Mouse (Mus musculus) induced T-regulatory cell, adult 2 months (primary cell): ENCODE data around the gene Phactr3.

ENCODE experiments used
- DNase-seq: peaks from one replicate; pipeline ENCODE4 v3.0.0-alpha.2; 2012; ENCODE audit warnings: low read depth

Phactr3 gene

DNA sequence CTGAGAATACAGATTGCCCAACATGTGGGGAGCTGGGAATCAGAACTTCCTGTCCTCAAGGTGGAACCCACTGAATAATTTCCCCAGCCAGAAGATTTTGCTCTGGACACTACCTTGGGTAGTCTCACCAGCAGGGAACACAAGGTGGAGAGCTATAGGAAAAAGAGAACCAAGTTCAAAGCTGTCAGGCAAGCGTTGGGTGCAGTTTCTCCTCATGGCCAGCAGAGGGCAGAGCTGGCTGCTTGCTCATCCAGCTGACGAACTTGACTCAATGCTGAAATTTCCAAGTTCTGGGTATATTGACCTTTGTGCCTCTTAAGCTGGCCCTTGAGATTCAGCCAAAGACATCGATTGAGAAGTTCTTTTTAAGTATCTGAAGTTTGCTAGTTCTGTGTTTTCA, 18.7 kb downstream of the Phactr3 start:
- DNase-seq = peak; percentile 43

DNA sequence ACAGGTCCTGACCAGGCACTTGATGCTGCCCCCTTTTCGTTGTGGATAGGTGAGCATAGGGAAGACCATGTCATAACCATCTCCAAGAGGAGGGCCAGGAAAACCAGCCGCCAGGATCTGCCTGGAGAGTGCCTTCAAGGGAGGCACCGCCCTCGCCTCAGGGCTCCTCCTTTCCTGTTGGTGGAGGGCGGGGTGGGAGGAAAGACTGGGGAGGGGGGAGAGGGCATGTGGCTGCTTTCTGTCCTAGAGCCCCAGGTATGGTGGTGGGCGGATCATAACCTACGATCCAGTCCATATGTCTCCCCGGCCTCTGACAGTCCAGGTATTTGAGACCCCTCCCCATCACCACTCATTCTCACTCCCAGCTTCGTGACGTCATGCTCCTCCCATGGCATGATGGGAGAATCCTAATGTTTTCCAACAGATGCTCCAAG, 22.7 kb downstream of the Phactr3 start:
- no peak for DNase-seq

DNA sequence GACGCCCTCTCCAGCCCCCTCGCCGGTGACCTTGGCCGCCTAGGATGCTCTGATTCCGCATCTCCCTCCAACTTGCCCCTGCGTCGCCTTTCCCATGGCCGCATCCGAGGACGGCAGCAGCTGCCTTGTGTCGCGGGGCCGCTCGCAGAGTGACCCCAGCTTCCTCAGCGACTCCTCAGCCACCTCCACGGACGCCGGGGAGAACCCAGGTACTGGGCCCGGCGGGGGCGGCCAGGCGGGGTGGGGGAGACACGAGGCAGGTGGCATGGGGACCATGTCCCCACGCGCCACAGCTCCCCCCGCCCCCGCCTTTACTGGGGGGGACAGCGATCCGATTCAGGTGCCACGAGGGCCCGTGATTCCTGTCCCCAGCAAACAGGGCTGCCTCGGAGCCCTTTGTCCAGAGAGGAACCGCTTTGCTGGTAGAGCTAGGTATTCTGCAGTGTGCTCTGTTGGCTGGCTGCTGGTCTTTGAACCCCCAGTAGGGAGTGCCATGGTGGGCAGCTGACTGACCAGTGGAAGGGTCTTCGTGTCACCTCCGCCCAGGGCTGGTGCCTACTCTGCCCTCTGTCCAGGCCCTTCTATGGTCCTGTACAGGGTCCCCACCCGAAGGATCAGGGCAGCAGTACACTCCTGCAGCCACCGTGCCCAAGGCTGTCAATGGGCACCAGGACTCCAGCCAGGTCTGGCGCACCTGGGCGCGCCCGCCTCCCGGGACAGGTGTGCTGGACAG, 23.7 kb downstream of the Phactr3 start:
- DNase-seq = no peak

- no peak for DNase-seq
These were observed 24.2 kb downstream of the Phactr3 start for GRCm38 (mm10) chr2:178143024-178143415.

GRCm38 (mm10) chr2:178143898-178144297, 25.1 kb downstream of the Phactr3 start:
- no peak for DNase-seq

GRCm38 (mm10) chr2:178149312-178149711, 30.5 kb downstream of the Phactr3 start:
- DNase-seq = no peak

- no peak for DNase-seq
These were observed 31.9 kb downstream of the Phactr3 start for GRCm38 (mm10) chr2:178150697-178151096.

DNA sequence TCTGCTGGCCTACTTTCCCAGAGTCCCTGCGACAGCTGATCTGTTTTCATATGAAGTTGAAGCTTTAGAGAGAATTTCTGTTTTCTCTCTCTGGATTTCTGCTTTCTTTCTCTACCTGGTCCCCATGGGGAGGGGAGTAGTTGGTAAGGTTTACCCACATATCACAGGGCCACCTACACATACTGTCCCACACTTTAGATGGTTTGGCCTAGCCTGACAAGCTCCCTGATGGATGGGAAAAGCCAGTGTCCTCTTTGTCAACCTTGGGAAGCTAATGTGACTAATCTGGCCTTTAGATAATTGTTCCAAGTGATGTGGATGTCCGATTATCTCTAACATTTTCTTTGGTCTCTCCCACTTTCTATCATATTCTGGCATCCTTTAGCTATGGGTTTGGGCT, 34.8 kb downstream of the Phactr3 start:
- DNase-seq = no peak

DNA sequence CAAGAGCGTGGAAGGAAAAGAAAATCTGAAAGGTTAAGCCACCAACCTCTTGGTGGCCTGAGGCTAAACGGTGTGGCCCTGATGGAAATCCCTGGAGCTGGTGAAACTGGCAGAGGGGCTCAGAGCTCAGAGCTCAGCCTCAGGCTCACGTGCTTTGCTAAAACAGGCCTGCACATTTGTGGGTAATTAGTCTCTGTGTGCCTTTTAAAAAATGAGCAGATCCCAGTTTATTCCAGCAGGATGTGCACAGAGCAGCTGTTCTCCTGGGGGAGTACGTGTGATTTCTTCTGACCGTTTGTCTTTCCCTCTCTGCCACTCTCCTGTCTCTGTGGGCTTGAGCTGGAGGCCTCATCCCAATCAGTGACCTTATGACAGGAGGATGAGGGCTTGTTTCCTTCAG, 35.4 kb downstream of the Phactr3 start:
- no peak for DNase-seq

DNA sequence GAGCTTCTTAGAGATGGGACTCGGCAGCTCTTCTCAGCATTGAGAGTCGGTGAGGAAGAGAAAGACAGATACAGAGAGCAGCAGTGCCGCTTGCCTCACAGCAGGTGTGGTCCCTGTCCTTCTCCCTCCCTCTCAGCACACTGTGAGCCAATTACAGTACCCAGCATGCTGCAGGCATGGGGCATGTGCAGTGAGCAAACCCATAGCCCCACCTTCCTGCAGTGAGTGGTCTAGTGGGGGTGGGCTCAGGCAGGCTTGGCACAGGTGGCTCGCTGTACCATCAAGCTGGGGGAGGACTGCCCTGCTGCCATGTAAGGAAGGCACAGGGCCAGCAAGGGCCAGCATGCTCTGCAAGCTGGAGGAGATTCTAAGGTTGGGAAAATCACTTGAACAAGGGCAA, 35.8 kb downstream of the Phactr3 start:
- no peak for DNase-seq

- no peak for DNase-seq
These were observed 36.6 kb downstream of the Phactr3 start for GRCm38 (mm10) chr2:178155176-178155916.

DNA sequence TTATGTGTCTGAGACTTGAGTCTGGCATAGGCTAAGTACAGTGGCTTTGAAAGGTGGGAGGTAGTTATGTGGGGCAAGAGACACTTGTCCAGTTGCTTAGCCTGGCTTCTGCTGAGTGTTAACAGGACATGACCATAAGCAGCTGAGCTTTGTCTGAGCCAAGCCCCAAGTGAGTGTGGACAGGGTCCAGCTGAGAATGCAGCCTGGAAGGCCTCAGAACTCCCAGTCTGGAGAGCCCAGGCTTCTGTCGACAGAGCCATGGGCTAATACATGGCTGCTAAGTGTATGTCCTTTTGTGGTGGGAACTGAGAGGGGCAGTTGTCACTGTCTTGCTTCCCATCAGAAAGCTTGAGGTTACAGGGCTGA, 37.1 kb downstream of the Phactr3 start:
- no peak for DNase-seq

- DNase-seq = no peak
These were observed 40.2 kb downstream of the Phactr3 start for GRCm38 (mm10) chr2:178158936-178159335.

DNA sequence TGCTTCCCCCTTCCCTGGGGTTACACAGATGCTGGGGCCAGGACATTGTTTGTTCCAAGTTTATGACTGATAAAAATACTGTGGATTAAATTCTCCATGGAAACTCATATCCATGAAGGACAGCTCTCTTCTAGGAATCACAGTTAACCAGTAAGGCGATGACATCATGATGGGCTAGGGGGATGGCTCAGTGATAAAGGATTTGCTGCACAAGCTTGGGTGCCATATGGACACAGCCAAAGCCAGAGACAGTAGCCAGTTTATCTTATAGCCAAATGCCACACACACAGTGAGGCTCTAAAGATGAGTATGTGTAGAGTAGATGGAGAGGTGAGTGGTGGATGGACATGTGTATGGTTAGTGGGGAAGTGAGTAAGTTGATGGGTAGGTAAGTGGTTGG, 45.2 kb downstream of the Phactr3 start:
- no peak for DNase-seq

DNA sequence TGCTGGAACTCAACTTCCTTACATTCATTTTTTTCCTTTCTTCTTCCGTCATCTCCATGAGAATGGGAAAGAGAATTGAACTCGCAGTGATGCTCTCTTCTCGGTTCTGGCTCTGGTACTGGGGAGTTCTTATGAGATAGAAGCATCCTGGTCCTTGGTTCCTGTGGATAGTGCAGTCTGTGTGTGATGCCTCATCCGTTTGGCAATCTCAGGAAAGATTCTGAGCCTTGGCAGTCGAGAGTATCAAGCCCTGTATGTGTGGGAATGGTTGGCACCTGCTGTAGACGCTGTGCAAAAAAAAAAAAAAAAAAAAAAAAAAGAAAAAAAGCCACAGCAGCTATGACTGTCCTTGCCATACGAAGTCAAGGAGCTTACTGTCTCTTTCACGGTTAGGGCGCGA, 47.2 kb downstream of the Phactr3 start:
- DNase-seq = no peak

DNA sequence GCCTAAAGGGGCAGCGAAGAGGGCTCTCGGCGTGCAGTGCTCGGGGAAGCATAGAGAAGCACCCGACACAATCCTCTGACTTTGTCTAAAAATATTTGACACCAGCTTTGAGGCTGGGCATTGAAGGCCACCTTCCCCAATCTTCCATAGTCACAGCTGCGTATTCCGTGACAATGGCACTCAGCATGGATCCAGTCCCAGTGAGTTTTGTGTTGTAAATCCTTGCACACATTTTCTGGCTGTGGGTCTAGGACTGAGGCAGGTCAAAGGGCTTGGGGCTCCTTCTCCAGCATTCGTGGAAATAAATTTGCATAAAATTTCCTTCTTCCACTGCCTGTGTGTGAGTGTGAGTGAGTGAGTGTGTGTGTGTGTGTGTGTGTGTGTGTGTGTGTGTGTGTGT, 51.2 kb downstream of the Phactr3 start:
- no peak for DNase-seq

GRCm38 (mm10) chr2:178173951-178174350, 55.2 kb downstream of the Phactr3 start:
- no peak for DNase-seq

GRCm38 (mm10) chr2:178175286-178175931, 56.6 kb downstream of the Phactr3 start:
- no peak for DNase-seq

GRCm38 (mm10) chr2:178184251-178184650, 65.5 kb downstream of the Phactr3 start:
- no peak for DNase-seq

GRCm38 (mm10) chr2:178184862-178185261, 66.1 kb downstream of the Phactr3 start:
- no peak for DNase-seq

GRCm38 (mm10) chr2:178188988-178189387, 70.2 kb downstream of the Phactr3 start:
- DNase-seq = no peak

DNA sequence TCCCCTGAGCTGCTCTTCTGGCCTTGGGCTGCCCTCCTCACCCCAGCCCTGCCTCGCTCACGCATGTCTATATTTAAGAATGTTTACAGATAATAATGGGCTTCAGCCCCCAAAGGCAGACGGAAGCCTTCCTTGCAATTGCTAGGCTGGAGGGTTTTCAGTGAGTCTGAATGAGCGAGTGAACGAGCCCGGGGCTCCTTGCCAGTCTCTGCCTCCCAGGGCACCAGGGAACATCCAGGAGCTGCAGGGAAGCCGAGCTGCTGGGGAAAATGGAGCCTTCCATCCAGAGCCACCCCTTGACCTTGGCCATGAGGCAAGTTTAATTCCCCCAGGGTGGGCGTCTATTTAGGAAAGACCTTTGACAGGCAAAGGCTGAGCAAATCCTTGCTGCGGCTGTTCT, 74.1 kb downstream of the Phactr3 start:
- no peak for DNase-seq

DNA sequence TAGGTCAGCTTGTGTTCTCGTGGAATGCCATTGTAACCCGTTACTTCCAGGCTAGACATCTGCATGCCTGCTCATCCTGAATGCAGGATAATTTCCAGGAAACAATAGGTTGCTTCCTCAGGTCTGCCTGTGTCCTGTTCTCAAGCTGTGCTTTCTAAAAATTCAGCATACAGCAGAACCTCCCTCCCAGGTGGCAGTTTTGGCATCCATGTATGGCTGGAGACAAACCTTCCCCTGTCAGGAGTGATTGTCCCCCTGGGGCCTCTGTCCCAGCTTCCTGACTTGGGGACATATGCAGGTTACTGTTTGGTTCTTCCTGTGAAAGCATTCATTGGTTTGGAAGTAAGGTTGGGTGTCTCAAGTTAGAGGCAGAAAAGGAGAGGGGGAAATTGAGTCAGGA, 74.7 kb downstream of the Phactr3 start:
- DNase-seq = no peak
